Mouse (Mus musculus): ENCODE measurements at regions not wholly inside any gene's neighbourhood (a gene's known extent, or its start where the extent isn't known, plus 50 kb on each side); places are given as distances from the start of the nearest gene placed in this dataset.
"Not testable (repeated sequence)": the region's sequence is repeated elsewhere in the genome, so short reads cannot be mapped to it uniquely, and the experiment has no call there.

GRCm38 (mm10) chr11:113165069-113165795 is 383.2 kb downstream of the Sox9 start:
- Histone ChIP-seq H3K4me3 (replicated peaks; ENCODE audit: insufficient read depth, low read depth, low read length) (peak overlapping the region; percentile 46), H3K4me1 (ENCODE audit: control insufficient read depth, insufficient read depth, low read length) (peaks cover 11% of the 10 kb centered on the region), H3K27me3 (ENCODE audit: control insufficient read depth, insufficient read depth, low read length) (no peaks in the 10 kb centered on the region), H3K27ac (ENCODE audit: insufficient read depth, low read length) (no peak overlapping the region)
- peak; percentile 83 to 90 for DNase-seq
- 5% methylated on average over 23 of the region's 23 CpGs for WGBS
- TF ChIP-seq POLR2A (IDR thresholded peaks at IDR 0.05; ENCODE audit: borderline replicate concordance, insufficient read depth, low read length) (no peak), CTCF (IDR thresholded peaks at IDR 0.05; ENCODE audit: borderline replicate concordance, insufficient read depth, low read depth, low read length) (peak; percentile 98)

GRCm38 (mm10) chr11:113166517-113166916 is 384.5 kb downstream of the Sox9 start:
- TF ChIP-seq CTCF (IDR thresholded peaks at IDR 0.05; ENCODE audit: borderline replicate concordance, insufficient read depth, low read depth, low read length) (no peak), POLR2A (IDR thresholded peaks at IDR 0.05; ENCODE audit: borderline replicate concordance, insufficient read depth, low read length) (no peak)
- Histone ChIP-seq H3K4me1 (ENCODE audit: control insufficient read depth, insufficient read depth, low read length) (peaks cover 13% of the 10 kb centered on the region), H3K27ac (ENCODE audit: insufficient read depth, low read length) (no peak overlapping the region; the same call in 1 of the 2 replicates), H3K27me3 (ENCODE audit: control insufficient read depth, insufficient read depth, low read length) (no peaks in the 10 kb centered on the region), H3K4me3 (replicated peaks; ENCODE audit: insufficient read depth, low read depth, low read length) (no peak overlapping the region)
- WGBS = 67% methylated on average over 4 of the region's 4 CpGs
- DNase-seq = no peak

DNA sequence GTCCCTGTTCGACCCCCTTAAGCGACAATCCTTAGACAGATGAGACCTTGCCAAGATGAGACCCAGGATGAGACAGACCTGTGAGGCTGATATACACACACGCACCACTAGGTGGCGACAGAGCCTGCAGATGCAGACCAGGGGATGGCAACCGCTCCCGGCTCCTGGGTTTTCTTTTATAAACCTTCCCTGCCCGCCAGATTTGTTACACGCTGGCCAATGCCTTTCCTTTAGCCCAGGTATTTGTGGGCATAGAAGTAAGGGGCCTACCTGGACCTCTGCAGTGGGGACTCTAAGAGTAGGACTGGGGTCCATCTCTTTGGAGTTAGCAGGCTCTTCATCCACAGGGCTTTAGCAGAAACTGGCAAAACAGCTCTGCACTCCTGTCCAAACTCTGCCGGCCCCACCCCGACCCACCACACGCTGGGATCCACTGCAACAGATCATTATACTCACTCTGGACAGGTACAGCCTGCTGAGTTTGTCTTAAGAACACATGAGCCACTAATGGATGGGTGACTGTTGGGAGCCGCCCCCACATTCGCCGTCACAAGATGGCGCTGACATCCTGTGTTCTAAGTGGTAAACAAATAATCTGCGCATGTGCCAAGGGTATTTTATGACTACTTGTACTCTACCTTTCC is 390.6 kb downstream of the Sox9 start:
- no peaks in the 10 kb centered on the region for H3K27me3 ChIP-seq (ENCODE audit: control insufficient read depth, insufficient read depth, low read length)

DNA sequence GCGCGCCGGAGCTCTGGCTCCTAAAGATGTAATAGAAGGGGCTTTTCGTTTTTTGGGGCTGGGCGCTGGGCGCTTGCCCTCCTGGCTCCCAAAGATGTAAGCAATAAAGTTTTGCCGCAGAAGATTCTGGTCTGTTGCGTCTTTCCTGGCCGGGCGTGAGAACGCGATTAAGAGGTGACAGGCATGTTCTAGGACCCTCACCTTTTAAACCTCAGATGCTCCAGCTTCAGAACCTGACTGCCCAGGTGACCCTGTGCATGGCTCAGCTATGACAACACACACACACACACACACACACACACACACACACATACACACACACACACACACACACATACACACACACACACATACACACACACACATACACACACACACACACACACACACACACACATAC is 391.3 kb downstream of the Sox9 start:
- not testable (repeated sequence) for H3K4me1 ChIP-seq (ENCODE audit: control insufficient read depth, insufficient read depth, low read length); H3K27me3 ChIP-seq (ENCODE audit: control insufficient read depth, insufficient read depth, low read length)
- DNase-seq = peak in 1 of 2 experiments; percentile 38
- 12% methylated on average over 12 of the region's 12 CpGs for WGBS
- H3K27ac ChIP-seq (ENCODE audit: insufficient read depth, low read length) = peak overlapping the region; percentile 45; the same call in 1 of the 2 replicates
- peak overlapping the region; percentile 65 for H3K4me3 ChIP-seq (replicated peaks; ENCODE audit: insufficient read depth, low read depth, low read length)

More for the DNA sequence above, 390.6 kb downstream of the Sox9 start:
- 9% methylated on average over 16 of the region's 16 CpGs for whole genome bisulfite sequencing
- TF ChIP-seq POLR2A (IDR thresholded peaks at IDR 0.05; ENCODE audit: borderline replicate concordance, insufficient read depth, low read length) = peak; percentile 46; the same call in 1 of the 2 replicates
- TF ChIP-seq CTCF (IDR thresholded peaks at IDR 0.05; ENCODE audit: borderline replicate concordance, insufficient read depth, low read depth, low read length) = peak; percentile 90
- Histone ChIP-seq H3K4me1 (ENCODE audit: control insufficient read depth, insufficient read depth, low read length) (peaks cover 7% of the 10 kb centered on the region), H3K4me3 (replicated peaks; ENCODE audit: insufficient read depth, low read depth, low read length) (peak overlapping the region; percentile 96), H3K27ac (ENCODE audit: insufficient read depth, low read length) (peak overlapping the region; percentile 83)
- peak; percentile 80 to 82 for DNase-seq

GRCm38 (mm10) chr11:113174011-113174507 is 392.0 kb downstream of the Sox9 start:
- no peak for DNase-seq
- 63% methylated on average over 5 of the region's 5 CpGs for WGBS
- Histone ChIP-seq H3K4me3 (replicated peaks; ENCODE audit: insufficient read depth, low read depth, low read length) (no peak overlapping the region), H3K27me3 (ENCODE audit: control insufficient read depth, insufficient read depth, low read length) (no peaks in the 10 kb centered on the region), H3K27ac (ENCODE audit: insufficient read depth, low read length) (no peak overlapping the region), H3K4me1 (ENCODE audit: control insufficient read depth, insufficient read depth, low read length) (peaks cover 7% of the 10 kb centered on the region)
- TF ChIP-seq CTCF (IDR thresholded peaks at IDR 0.05; ENCODE audit: borderline replicate concordance, insufficient read depth, low read depth, low read length) = no peak
- TF ChIP-seq POLR2A (IDR thresholded peaks at IDR 0.05; ENCODE audit: borderline replicate concordance, insufficient read depth, low read length) = no peak

DNA sequence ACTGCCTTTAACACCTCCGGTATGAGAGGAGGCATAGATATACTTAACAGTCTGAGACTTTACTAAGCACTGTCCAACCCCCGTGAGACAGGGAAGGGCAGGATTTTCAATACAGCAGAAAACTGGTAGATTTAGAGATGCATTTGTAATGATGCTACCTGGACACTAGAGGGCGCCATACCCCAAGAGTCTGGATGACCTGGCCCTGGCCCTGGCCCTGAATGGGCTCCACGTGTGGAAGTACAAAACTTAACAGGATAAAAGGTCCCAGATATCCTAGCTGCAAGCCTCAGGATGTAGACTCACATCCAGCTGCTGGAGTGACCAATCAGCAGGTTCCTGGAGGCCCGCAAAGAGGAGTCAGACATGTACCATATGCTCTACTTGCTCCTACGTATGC is 393.3 kb downstream of the Sox9 start:
- peak; percentile 48 to 51 for DNase-seq
- H3K4me1 ChIP-seq (ENCODE audit: control insufficient read depth, insufficient read depth, low read length) = peaks cover 4% of the 10 kb centered on the region
- H3K27ac ChIP-seq (ENCODE audit: insufficient read depth, low read length) = no peak overlapping the region
- H3K4me3 ChIP-seq (replicated peaks; ENCODE audit: insufficient read depth, low read depth, low read length) = no peak overlapping the region
- TF ChIP-seq CTCF (IDR thresholded peaks at IDR 0.05; ENCODE audit: borderline replicate concordance, insufficient read depth, low read depth, low read length) (peak; percentile 80), POLR2A (IDR thresholded peaks at IDR 0.05; ENCODE audit: borderline replicate concordance, insufficient read depth, low read length) (no peak)
- H3K27me3 ChIP-seq (ENCODE audit: control insufficient read depth, insufficient read depth, low read length) = no peaks in the 10 kb centered on the region
- WGBS = 29% methylated on average over 6 of the region's 6 CpGs

- peak; percentile 51 to 55 for DNase-seq
- Histone ChIP-seq H3K4me3 (replicated peaks; ENCODE audit: insufficient read depth, low read depth, low read length) (no peak overlapping the region), H3K4me1 (ENCODE audit: control insufficient read depth, insufficient read depth, low read length) (peaks cover 3% of the 10 kb centered on the region), H3K27ac (ENCODE audit: insufficient read depth, low read length) (no peak overlapping the region), H3K27me3 (ENCODE audit: control insufficient read depth, insufficient read depth, low read length) (no peaks in the 10 kb centered on the region)
- TF ChIP-seq POLR2A (IDR thresholded peaks at IDR 0.05; ENCODE audit: borderline replicate concordance, insufficient read depth, low read length) (no peak), CTCF (IDR thresholded peaks at IDR 0.05; ENCODE audit: borderline replicate concordance, insufficient read depth, low read depth, low read length) (peak; percentile 80; the same call in 1 of the 2 replicates)
- 19% methylated on average over 7 of the region's 7 CpGs for WGBS
Measured at GRCm38 (mm10) chr11:113176183-113176582, 394.2 kb downstream of the Sox9 start.

- Histone ChIP-seq H3K27ac (ENCODE audit: insufficient read depth, low read length) (no peak overlapping the region), H3K27me3 (ENCODE audit: control insufficient read depth, insufficient read depth, low read length) (no peaks in the 10 kb centered on the region), H3K4me3 (replicated peaks; ENCODE audit: insufficient read depth, low read depth, low read length) (no peak overlapping the region), H3K4me1 (ENCODE audit: control insufficient read depth, insufficient read depth, low read length) (peaks cover 14% of the 10 kb centered on the region)
- 44% methylated on average over 7 of the region's 7 CpGs for WGBS
- TF ChIP-seq POLR2A (IDR thresholded peaks at IDR 0.05; ENCODE audit: borderline replicate concordance, insufficient read depth, low read length) = no peak
- TF ChIP-seq CTCF (IDR thresholded peaks at IDR 0.05; ENCODE audit: borderline replicate concordance, insufficient read depth, low read depth, low read length) = no peak
- peak in 1 of 2 experiments; percentile 42 for DNase-seq
Measured at GRCm38 (mm10) chr11:113178375-113178774, 396.4 kb downstream of the Sox9 start.

All from cerebellum, adult 2 months (tissue).